Mouse (Mus musculus) liver, embryonic 16.5 days (tissue): ENCODE data around the gene Dpy19l3. TPM values are rescaled to one million over a fixed set of nuclear protein-coding genes. Genes with fewer than 3 reads are reported as not detected.

Experiments
- ATAC-seq: fragments of 200-750 bp; cut with Nextera tagmentation; 2 replicates; pipeline ENCODE4 v1.8.0; 2017; ENCODE audit warnings: low read depth, mild to moderate bottlenecking, moderate number of reproducible peaks, moderate library complexity
- H3K27ac ChIP-seq: fragments of 300-500 bp; sonication (generic); 2 replicates; pipeline ENCODE4 v1.5.1; 2014; ENCODE audit warnings: mild to moderate bottlenecking, low read length
- H3K27me3 ChIP-seq: fragments of 300-500 bp; sonication (generic); 2 replicates; pipeline ENCODE4 v1.6.1; 2014; ENCODE audit warnings: low read depth, low read length, mixed read lengths; ENCODE audit not compliant: control insufficient read depth, insufficient read depth
- H3K36me3 ChIP-seq: fragments of 300-500 bp; sonication (generic); 2 replicates; pipeline ENCODE4 v1.6.1; 2014; ENCODE audit warnings: mild to moderate bottlenecking; ENCODE audit not compliant: control insufficient read depth, insufficient read depth
- H3K4me1 ChIP-seq: fragments of 300-500 bp; sonication (generic); 2 replicates; pipeline ENCODE4 v1.6.1; 2014; ENCODE audit warnings: low read depth, low read length, mixed read lengths; ENCODE audit not compliant: control insufficient read depth
- H3K4me2 ChIP-seq: fragments of 300-500 bp; sonication (generic); 2 replicates; pipeline ENCODE4 v1.6.1; 2014; ENCODE audit warnings: low read depth, low read length, mixed read lengths
- H3K4me3 ChIP-seq: fragments of 300-500 bp; sonication (generic); 2 replicates; pipeline ENCODE4 v1.5.1; 2014; ENCODE audit warnings: low read depth, mild to moderate bottlenecking, low read length
- H3K9ac ChIP-seq: fragments of 300-500 bp; sonication (generic); 2 replicates; pipeline ENCODE4 v1.6.1; 2014; ENCODE audit warnings: low read depth, low read length
- H3K9me3 ChIP-seq: fragments of 300-500 bp; sonication (generic); replicated peaks from 2 replicates; pipeline ENCODE4 v1.6.1; 2016; ENCODE audit warnings: low read length; ENCODE audit not compliant: control insufficient read depth
- WGBS: fragments of 180-500 bp; shearing (Covaris S2); extraction: QIAGEN DNeasy Blood & Tissue Kit; methylation state at CpG from one replicate; pipeline ENCODE4 v1.1.7; 2014; ENCODE audit not compliant: insufficient replicate concordance; 5-methylcytosine and 5-hydroxymethylcytosine counted together
- polyA plus RNA-seq: library from polyadenylated mRNA; unstranded; fragments of >200 nt; fragmentation: Nextera tagmentation; extraction: Ambion mirVana; gene quantifications from 2 replicates; pipeline ENCODE4 v1.2.1, GENCODE M21; 2015

The Dpy19l3 gene
- polyA plus RNA-seq, 1 experiment from 2014 or later: 5.3 TPM

DNA sequence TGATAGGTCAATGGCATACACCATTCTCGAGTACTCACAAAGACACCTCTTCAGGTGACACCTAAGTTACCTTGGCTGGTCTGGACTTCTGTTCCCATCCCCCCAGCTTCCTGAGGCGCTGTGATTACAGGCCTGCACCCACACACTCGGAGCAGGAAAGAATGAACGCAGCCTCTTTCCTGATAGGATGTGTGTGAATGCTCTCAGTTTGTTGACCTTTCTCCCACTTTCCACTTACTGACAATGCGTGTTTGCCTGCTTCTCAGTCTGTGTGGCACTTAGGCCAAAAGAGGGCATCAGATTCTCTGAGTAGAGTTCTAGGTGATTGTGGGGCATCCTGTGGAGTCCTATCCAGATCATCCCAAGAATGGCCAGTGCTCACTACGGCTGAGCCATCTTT lies 114.2 kb downstream of the Dpy19l3 start:
- no peak overlapping the region for H3K9ac ChIP-seq
- H3K4me3 ChIP-seq: no peak overlapping the region
- no peaks in the 10 kb centered on the region for H3K27me3 ChIP-seq
- peak; percentile 51; the same call in 1 of the 2 replicates for ATAC-seq
- no peaks in the 10 kb centered on the region; the same call in 1 of the 2 replicates for H3K4me1 ChIP-seq
- no peak overlapping the region for H3K27ac ChIP-seq
- peaks cover 32% of the 10 kb centered on the region for H3K36me3 ChIP-seq
- no peaks in the 10 kb centered on the region for H3K9me3 ChIP-seq
- WGBS: 64% methylated on average over 6 of the region's 6 CpGs
- no peak overlapping the region for H3K4me2 ChIP-seq

DNA sequence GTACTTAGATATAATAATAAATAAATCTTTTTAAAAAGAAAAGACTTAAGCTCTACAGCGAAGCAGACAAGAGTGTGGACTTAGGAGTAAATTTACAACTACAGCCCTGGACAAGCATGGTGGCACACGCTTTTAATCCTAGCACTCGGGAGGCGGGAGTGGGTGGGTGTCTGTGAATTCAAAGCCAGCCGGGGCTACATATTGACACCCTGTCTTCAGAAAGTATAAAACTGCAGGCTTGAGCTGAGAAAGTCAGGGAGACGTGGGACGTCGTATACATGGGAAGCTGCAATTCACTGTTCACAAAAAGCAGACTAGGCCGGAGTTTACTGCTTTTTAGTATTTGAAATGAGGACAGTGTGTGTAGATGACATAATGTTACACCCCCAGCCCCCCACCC lies 117.4 kb downstream of the Dpy19l3 start:
- H3K27ac ChIP-seq: no peak overlapping the region
- no peaks in the 10 kb centered on the region for H3K9me3 ChIP-seq
- H3K4me2 ChIP-seq: no peak overlapping the region
- peaks cover 43% of the 10 kb centered on the region for H3K36me3 ChIP-seq
- 87% methylated on average over 9 of the region's 9 CpGs for WGBS
- no peak for ATAC-seq
- no peak overlapping the region for H3K9ac ChIP-seq
- no peak overlapping the region for H3K4me3 ChIP-seq
- no peaks in the 10 kb centered on the region for H3K27me3 ChIP-seq
- H3K4me1 ChIP-seq: no peaks in the 10 kb centered on the region; the same call in 1 of the 2 replicates

- H3K9ac ChIP-seq: no peak overlapping the region
- no peaks in the 10 kb centered on the region for H3K27me3 ChIP-seq
- no peak for ATAC-seq
- no peaks in the 10 kb centered on the region for H3K4me1 ChIP-seq
- 74% methylated on average over 6 of the region's 6 CpGs for WGBS
- H3K4me3 ChIP-seq: no peak overlapping the region
- no peak overlapping the region for H3K4me2 ChIP-seq
- no peak overlapping the region for H3K27ac ChIP-seq
- no peaks in the 10 kb centered on the region for H3K9me3 ChIP-seq
- H3K36me3 ChIP-seq: peaks cover 46% of the 10 kb centered on the region
Measured at GRCm38 (mm10) chr7:35636229-35636628, 118.0 kb downstream of the Dpy19l3 start.

Other genes with a start within 250 kb of the Dpy19l3 start
- gene Tdrd12, start 216.7 kb downstream of the Dpy19l3 start, polyA plus RNA-seq: 0.04 and 0.12 TPM in 2 replicates
- 50.7 and 54.6 TPM in 2 replicates for gene Nudt19, start 198.2 kb downstream of the Dpy19l3 start, polyA plus RNA-seq
- 0.04 and 0.06 TPM in 2 replicates for gene Rgs9bp, start 168.9 kb downstream of the Dpy19l3 start, polyA plus RNA-seq
- gene Ankrd27, start 168.2 kb downstream of the Dpy19l3 start, polyA plus RNA-seq: 23.3 and 23.9 TPM in 2 replicates
- gene Pdcd5, start 106.9 kb downstream of the Dpy19l3 start, polyA plus RNA-seq: 109 and 113 TPM in 2 replicates
- 3.3 and 5.2 TPM in 2 replicates for gene Zfp507, start 48.5 kb upstream of the Dpy19l3 start, polyA plus RNA-seq